Mouse (Mus musculus): ENCODE results near the gene Egfl8.

DNA sequence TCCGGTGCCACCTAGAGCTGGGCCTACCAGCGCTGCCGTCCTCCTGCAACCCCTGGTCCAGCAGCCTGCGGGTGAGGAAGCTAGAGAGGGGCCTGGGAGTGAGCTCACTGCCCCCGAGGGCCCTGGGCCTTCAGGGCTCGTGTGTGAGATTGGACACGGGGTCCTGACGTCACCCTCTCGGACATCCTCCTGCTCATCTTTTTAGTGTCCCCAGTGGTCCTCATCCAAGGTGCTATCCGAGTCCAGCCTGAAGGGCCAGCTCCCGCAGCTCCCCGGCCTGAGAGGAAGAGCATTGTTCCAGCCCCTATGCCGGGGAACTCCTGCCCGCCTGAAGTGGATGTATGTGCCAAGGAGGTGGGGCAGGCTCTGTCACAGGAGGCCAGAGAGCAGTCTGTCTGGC is 35.0 kb upstream of the Egfl8 start:
- no peak for TF ChIP-seq POLR2A (IDR thresholded peaks at IDR 0.05; ENCODE audit: low read depth, low read length)
- no peak for TF ChIP-seq CTCF (IDR thresholded peaks at IDR 0.05; ENCODE audit: extremely low read depth, insufficient read depth, insufficient read length, insufficient replicate concordance)

All from spleen, adult 2 months (tissue).